Mouse (Mus musculus) lung, embryonic 14.5 days (tissue): ENCODE data around the gene Adnp. TPM values are rescaled to one million over a fixed set of nuclear protein-coding genes. Genes with fewer than 3 reads are reported as not detected.

ENCODE experiments used
- ATAC-seq: fragments of 200-750 bp; cut with Nextera tagmentation; 2 replicates; pipeline ENCODE4 v1.8.0; 2017; ENCODE audit warnings: mild to moderate bottlenecking, moderate TSS enrichment, moderate library complexity; ENCODE audit not compliant: insufficient read depth
- DNase-seq: peaks from one replicate; pipeline ENCODE4 v3.0.0-alpha.2; 2015
- H3K27ac ChIP-seq: fragments of 300-500 bp; sonication (generic); 2 replicates; pipeline ENCODE4 v1.5.1; 2014; ENCODE audit warnings: low read depth, mild to moderate bottlenecking, moderate library complexity
- H3K27me3 ChIP-seq: fragments of 300-500 bp; sonication (generic); 2 replicates; pipeline ENCODE4 v1.6.1; 2014; ENCODE audit warnings: low read length, control low read depth; ENCODE audit not compliant: insufficient read depth
- H3K36me3 ChIP-seq: fragments of 300-500 bp; sonication (generic); 2 replicates; pipeline ENCODE4 v1.6.1; 2014; ENCODE audit warnings: control low read depth; ENCODE audit not compliant: insufficient read depth
- H3K4me1 ChIP-seq: fragments of 300-500 bp; sonication (generic); 2 replicates; pipeline ENCODE4 v1.6.1; 2014; ENCODE audit warnings: antibody characterized with exemption, control low read depth; ENCODE audit not compliant: insufficient read depth
- H3K4me2 ChIP-seq: fragments of 300-500 bp; sonication (generic); 2 replicates; pipeline ENCODE4 v1.6.1; 2014; ENCODE audit warnings: mild to moderate bottlenecking
- H3K4me3 ChIP-seq: fragments of 300-500 bp; sonication (generic); 2 replicates; pipeline ENCODE4 v1.5.1; 2014; ENCODE audit warnings: low read depth, low read length
- H3K9ac ChIP-seq: fragments of 300-500 bp; sonication (generic); 2 replicates; pipeline ENCODE4 v1.6.1; 2014
- H3K9me3 ChIP-seq: fragments of 300-500 bp; sonication (generic); 2 replicates; pipeline ENCODE4 v1.6.1; 2016; ENCODE audit warnings: low read depth, low read length, control low read depth
- CTCF ChIP-seq: IDR thresholded peaks from 2 replicates; pipeline ENCODE4 v1.5.1; 2016; ENCODE audit warnings: antibody characterized with exemption, low read depth
- WGBS: fragments of 180-500 bp; shearing (Covaris S2); extraction: QIAGEN DNeasy Blood & Tissue Kit; methylation state at CpG from one replicate; pipeline ENCODE4 v1.1.7; 2014; 5-methylcytosine and 5-hydroxymethylcytosine counted together
- polyA plus RNA-seq: library from polyadenylated mRNA; unstranded; fragments of >200 nt; fragmentation: Nextera tagmentation; extraction: Ambion mirVana; gene quantifications from 2 replicates; pipeline ENCODE4 v1.2.1, GENCODE M21; 2014

Gene Adnp
- polyA plus RNA-seq, 1 experiment from 2014 or later, result 16.2 TPM

- Histone ChIP-seq H3K9ac (no peak overlapping the region), H3K4me2 (no peak overlapping the region), H3K9me3 (no peaks in the 10 kb centered on the region), H3K27ac (no peak overlapping the region), H3K4me3 (no peak overlapping the region), H3K36me3 (peaks cover 50% of the 10 kb centered on the region), H3K27me3 (no peaks in the 10 kb centered on the region), H3K4me1 (peaks cover 2% of the 10 kb centered on the region; the same call in 1 of the 2 replicates)
- DNase-seq (no peak), ATAC-seq (no peak)
- 62% methylated on average over 2 of the region's 2 CpGs for WGBS
- TF ChIP-seq CTCF, result no peak
Measured at GRCm38 (mm10) chr2:168193685-168194084, 13.2 kb downstream of the Adnp start.

DNA sequence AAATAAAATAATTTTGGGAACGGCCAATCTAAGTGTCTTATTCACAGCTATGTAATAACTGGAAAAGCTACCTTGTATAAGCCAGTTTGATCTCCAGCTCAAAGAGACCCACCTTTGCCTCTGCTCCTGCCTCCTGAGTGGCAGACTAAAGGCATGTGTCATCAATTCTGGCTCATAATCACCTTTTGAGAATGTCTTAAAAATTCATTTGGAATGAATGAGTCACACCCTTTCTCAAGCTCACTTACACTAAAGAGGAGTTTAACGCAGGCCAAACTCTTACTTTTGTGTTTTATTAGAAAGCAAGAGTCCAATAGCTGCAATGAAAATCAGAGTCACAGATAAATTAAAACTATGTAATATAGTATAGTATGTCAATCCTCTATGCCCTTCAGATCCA, 15.1 kb downstream of the Adnp start:
- no peak for ATAC-seq
- Histone ChIP-seq H3K4me1 (no peaks in the 10 kb centered on the region; the same call in 1 of the 2 replicates), H3K36me3 (peaks cover 52% of the 10 kb centered on the region), H3K9me3 (no peaks in the 10 kb centered on the region), H3K27ac (no peak overlapping the region), H3K27me3 (no peaks in the 10 kb centered on the region), H3K4me3 (no peak overlapping the region), H3K4me2 (no peak overlapping the region), H3K9ac (no peak overlapping the region)
- no peak for TF ChIP-seq CTCF
- WGBS, result 86% methylated on average over 2 of the region's 2 CpGs
- DNase-seq, result no peak

DNA sequence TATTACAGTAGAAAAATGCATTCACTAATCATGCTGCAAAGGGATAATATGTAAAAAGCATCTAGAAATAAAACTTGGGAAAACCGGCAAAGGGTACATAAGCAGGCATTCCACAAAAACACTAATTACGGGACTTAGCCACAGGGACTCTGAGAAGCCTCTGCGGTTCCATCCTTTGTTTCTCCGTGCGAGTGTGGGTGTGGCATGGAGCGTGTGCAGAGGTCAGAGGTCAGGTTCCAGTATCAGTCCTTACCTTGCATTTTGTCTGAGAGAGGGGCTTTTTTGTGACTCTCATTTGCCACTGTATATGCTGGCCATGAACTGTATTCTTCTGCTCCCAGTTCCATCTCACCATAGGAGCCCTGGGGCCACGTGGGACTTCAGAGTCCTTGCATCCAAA, 31.0 kb downstream of the Adnp start:
- H3K4me3 ChIP-seq, result no peak overlapping the region

GRCm38 (mm10) chr2:168170167-168170685, 36.7 kb downstream of the Adnp start:
- H3K27ac ChIP-seq, result peak overlapping the region; percentile 48
- ATAC-seq, result peak; percentile 66
- peak overlapping the region; percentile 9; the same call in 1 of the 2 replicates for H3K4me3 ChIP-seq
- H3K9ac ChIP-seq, result peak overlapping the region; percentile 14
- H3K27me3 ChIP-seq, result no peaks in the 10 kb centered on the region
- TF ChIP-seq CTCF, result no peak
- H3K9me3 ChIP-seq, result no peaks in the 10 kb centered on the region
- H3K4me1 ChIP-seq, result peaks cover 27% of the 10 kb centered on the region
- peaks cover 6% of the 10 kb centered on the region for H3K36me3 ChIP-seq
- peak overlapping the region; percentile 46 for H3K4me2 ChIP-seq
- DNase-seq, result peak; percentile 64
- 15% methylated on average over 13 of the region's 13 CpGs for WGBS

More for the DNA sequence above, 31.0 kb downstream of the Adnp start:
- H3K27ac ChIP-seq, result no peak overlapping the region
- DNase-seq, result no peak
- H3K4me1 ChIP-seq, result no peaks in the 10 kb centered on the region
- H3K4me2 ChIP-seq, result no peak overlapping the region
- TF ChIP-seq CTCF, result no peak
- no peak for ATAC-seq
- H3K9ac ChIP-seq, result no peak overlapping the region
- H3K27me3 ChIP-seq, result no peaks in the 10 kb centered on the region
- H3K36me3 ChIP-seq, result peaks cover 22% of the 10 kb centered on the region
- 57% methylated on average over 7 of the region's 7 CpGs for WGBS
- H3K9me3 ChIP-seq, result no peaks in the 10 kb centered on the region

GRCm38 (mm10) chr2:168169800-168170113, 37.2 kb downstream of the Adnp start:
- DNase-seq, result no peak
- no peak for TF ChIP-seq CTCF
- WGBS, result 4% methylated on average over 9 of the region's 9 CpGs
- H3K27ac ChIP-seq, result peak overlapping the region; percentile 48
- no peaks in the 10 kb centered on the region for H3K9me3 ChIP-seq
- H3K4me3 ChIP-seq, result peak overlapping the region; percentile 9; the same call in 1 of the 2 replicates
- peak overlapping the region; percentile 46 for H3K4me2 ChIP-seq
- H3K27me3 ChIP-seq, result no peaks in the 10 kb centered on the region
- no peak; the same call in 1 of the 2 replicates for ATAC-seq
- peak overlapping the region; percentile 14 for H3K9ac ChIP-seq
- H3K4me1 ChIP-seq, result peaks cover 27% of the 10 kb centered on the region
- H3K36me3 ChIP-seq, result 0 out of 2 replicates have a peak, but pooled peaks cover 3% of the 10 kb centered on the region

- peaks cover 27% of the 10 kb centered on the region for H3K4me1 ChIP-seq
- H3K27ac ChIP-seq, result peak overlapping the region; percentile 48
- H3K27me3 ChIP-seq, result no peaks in the 10 kb centered on the region
- no peaks in the 10 kb centered on the region for H3K9me3 ChIP-seq
- WGBS, result 28% methylated on average over 9 of the region's 9 CpGs
- peak; percentile 64 for ATAC-seq
- H3K4me2 ChIP-seq, result peak overlapping the region; percentile 46; the same call in 1 of the 2 replicates
- peak overlapping the region; percentile 9; the same call in 1 of the 2 replicates for H3K4me3 ChIP-seq
- peak; percentile 77 for DNase-seq
- H3K36me3 ChIP-seq, result 0 out of 2 replicates have a peak, but pooled peaks cover 3% of the 10 kb centered on the region
- TF ChIP-seq CTCF, result no peak
- H3K9ac ChIP-seq, result 0 out of 2 replicates have a peak overlapping the region, but pooled peaks have one; percentile 14
Measured at GRCm38 (mm10) chr2:168168892-168169799, 37.8 kb downstream of the Adnp start.

GRCm38 (mm10) chr2:168167781-168168180, 39.1 kb downstream of the Adnp start:
- 59% methylated on average over 3 of the region's 3 CpGs for WGBS
- H3K27ac ChIP-seq, result no peak overlapping the region

More at GRCm38 (mm10) chr2:168167781-168168180, 39.1 kb downstream of the Adnp start:
- TF ChIP-seq CTCF, result no peak
- Histone ChIP-seq H3K4me1 (peaks cover 27% of the 10 kb centered on the region), H3K4me2 (no peak overlapping the region), H3K27me3 (no peaks in the 10 kb centered on the region), H3K4me3 (no peak overlapping the region), H3K9ac (no peak overlapping the region), H3K9me3 (no peaks in the 10 kb centered on the region), H3K36me3 (no peaks in the 10 kb centered on the region)
- DNase-seq, result no peak
- no peak for ATAC-seq
